Mouse (Mus musculus): ENCODE results near the gene Rif1. TPM values are rescaled to one million over a fixed set of nuclear protein-coding genes. Genes with fewer than 3 reads are reported as not detected.

Rif1 gene
- 22.5 and 28.2 TPM in 2 replicates for polyA plus RNA-seq (2011; ENCODE audit: insufficient read length, low read depth, missing spikeins)

DNA sequence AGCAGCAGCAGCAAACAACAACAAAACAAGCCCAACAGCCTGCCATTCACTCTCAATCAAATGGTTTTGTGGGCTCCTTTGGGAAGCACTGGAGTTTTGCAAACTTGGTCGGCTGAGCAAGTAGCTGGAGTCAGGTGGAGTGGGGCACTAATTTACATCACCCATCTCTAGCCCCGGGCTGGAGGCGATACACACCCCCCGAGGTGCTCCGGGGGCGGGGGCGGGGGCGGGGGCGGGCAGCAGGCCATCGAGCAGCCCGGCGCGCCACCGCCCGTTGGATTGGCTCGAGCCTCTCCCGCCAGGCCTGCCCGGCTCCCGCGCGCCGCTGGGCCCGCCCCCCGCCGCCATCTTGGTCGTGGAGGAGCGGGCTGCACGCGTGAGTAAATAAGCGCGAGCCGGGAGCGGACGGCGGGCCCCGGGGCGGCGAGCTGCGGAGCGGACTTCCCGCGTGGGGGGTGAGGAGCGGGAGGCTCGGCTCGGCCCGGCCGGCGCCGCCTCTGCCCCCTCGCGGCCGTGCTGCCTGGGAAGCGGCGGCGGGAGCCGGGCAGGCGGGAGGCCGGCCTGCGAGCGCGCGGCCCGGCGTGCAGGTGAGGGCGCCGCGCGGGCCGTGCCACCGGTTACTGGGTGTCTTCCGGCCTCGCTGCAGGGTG is at the start of gene Rif1:
Gene Rif1, plus strand, starts transcription at position 342 of the 650 bp plus-strand sequence.
- TF ChIP-seq CTCF (IDR thresholded peaks at IDR 0.05; ENCODE audit: borderline replicate concordance, insufficient read depth, low read length), result no peak
- peak; percentile 33; the same call in 1 of the 2 replicates for TF ChIP-seq POLR2A (IDR thresholded peaks at IDR 0.05; ENCODE audit: low read depth, low read length)
- no peaks in the 10 kb centered on the region for H3K4me1 ChIP-seq (ENCODE audit: control insufficient read depth, insufficient read depth, low read length)
- H3K4me3 ChIP-seq (ENCODE audit: insufficient read depth, low read length), result peak within 1 kb of the TSS; percentile 73
- no peak within 1 kb of the TSS for H3K27ac ChIP-seq (ENCODE audit: insufficient read depth, low read length)

DNA sequence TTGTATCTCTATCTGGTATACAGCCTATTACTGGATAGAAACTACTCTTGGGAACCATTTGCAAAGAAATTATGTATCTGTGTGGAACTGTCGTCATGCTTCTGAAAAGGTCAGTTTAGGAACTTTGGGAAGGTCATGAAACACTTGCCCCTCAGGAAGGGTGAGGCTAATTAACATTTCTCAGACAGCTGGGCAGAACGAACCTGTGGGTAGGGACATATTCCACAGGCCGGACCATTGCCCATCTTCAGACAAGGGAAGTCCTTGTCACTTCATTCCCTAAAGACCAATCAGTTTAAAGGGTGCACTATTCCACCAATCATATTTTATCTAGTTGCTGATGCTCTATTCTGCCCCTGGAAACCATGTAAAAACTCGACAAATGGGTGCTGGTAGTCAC is 45.6 kb upstream of the Rif1 start:
- Histone ChIP-seq H3K4me3 (ENCODE audit: insufficient read depth, low read length) (no peak overlapping the region), H3K27ac (ENCODE audit: insufficient read depth, low read length) (no peak overlapping the region), H3K4me1 (ENCODE audit: control insufficient read depth, insufficient read depth, low read length) (no peaks in the 10 kb centered on the region)
- TF ChIP-seq CTCF (IDR thresholded peaks at IDR 0.05; ENCODE audit: borderline replicate concordance, insufficient read depth, low read length) (no peak), POLR2A (IDR thresholded peaks at IDR 0.05; ENCODE audit: low read depth, low read length) (no peak)

DNA sequence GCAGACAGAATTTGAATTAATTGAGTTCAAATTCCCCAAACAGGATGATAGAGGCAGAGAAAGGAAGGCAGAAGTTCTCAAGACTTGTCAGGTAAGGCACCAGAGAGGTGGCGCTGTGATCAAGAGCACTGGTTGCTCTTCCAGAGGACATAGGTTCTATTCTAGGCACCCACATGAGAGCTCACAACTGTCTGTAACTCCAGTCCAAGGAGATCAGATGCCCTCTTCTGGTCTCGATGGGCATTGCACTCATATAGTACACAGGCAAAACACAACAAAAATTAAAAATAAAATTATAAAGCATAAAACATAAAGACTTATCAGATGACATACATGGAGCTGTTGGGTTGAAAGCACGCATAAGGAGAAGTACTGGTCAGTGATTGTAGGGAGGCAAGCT is 43.2 kb upstream of the Rif1 start:
- H3K27ac ChIP-seq (ENCODE audit: insufficient read depth, low read length), result no peak overlapping the region
- H3K4me3 ChIP-seq (ENCODE audit: insufficient read depth, low read length), result no peak overlapping the region
- TF ChIP-seq CTCF (IDR thresholded peaks at IDR 0.05; ENCODE audit: borderline replicate concordance, insufficient read depth, low read length), result no peak
- no peak for TF ChIP-seq POLR2A (IDR thresholded peaks at IDR 0.05; ENCODE audit: low read depth, low read length)
- no peaks in the 10 kb centered on the region for H3K4me1 ChIP-seq (ENCODE audit: control insufficient read depth, insufficient read depth, low read length)

DNA sequence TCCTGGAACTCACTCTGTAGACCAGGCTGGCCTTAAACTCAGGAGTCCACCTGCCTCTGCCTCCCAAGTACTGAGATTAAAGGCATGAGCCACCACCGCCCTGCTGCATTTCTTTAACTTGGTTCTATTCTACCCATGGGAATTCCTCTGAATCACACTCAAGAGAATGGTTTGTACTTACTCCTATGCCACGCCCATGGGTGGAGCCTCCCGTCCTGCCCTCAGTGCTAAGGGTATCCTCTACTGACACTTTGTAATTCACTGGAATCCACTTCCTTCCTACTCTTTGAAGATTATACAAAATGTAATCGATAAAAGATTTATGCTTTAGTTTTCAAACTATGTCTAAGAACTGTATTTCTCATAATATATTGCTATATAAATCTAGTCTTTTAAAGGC is 41.1 kb upstream of the Rif1 start:
- Histone ChIP-seq H3K4me1 (ENCODE audit: control insufficient read depth, insufficient read depth, low read length) (no peaks in the 10 kb centered on the region), H3K4me3 (ENCODE audit: insufficient read depth, low read length) (no peak overlapping the region), H3K27ac (ENCODE audit: insufficient read depth, low read length) (no peak overlapping the region)
- TF ChIP-seq POLR2A (IDR thresholded peaks at IDR 0.05; ENCODE audit: low read depth, low read length), result no peak

DNA sequence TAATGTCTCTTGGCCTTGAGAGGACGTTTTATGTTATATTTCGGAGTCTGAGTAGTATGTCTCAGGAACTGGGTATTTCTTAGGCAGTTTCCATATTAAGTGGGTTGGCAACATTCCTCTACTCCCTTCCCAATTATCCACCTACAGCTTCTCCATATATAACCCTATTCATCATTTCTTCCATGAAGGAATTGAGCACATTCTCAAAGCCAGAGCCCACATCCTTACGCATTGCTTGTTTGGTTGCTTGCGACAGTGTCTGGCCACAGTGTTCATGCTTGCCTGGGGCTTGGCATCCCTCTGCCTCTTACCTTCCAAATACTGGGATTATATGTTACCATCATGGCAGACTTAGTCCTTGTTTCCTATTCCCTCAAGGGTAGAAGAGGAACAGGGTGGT is 38.0 kb upstream of the Rif1 start:
- TF ChIP-seq CTCF (IDR thresholded peaks at IDR 0.05; ENCODE audit: borderline replicate concordance, insufficient read depth, low read length) (no peak), POLR2A (IDR thresholded peaks at IDR 0.05; ENCODE audit: low read depth, low read length) (no peak)
- peaks cover 3% of the 10 kb centered on the region for H3K4me1 ChIP-seq (ENCODE audit: control insufficient read depth, insufficient read depth, low read length)
- no peak overlapping the region for H3K4me3 ChIP-seq (ENCODE audit: insufficient read depth, low read length)
- H3K27ac ChIP-seq (ENCODE audit: insufficient read depth, low read length), result no peak overlapping the region

DNA sequence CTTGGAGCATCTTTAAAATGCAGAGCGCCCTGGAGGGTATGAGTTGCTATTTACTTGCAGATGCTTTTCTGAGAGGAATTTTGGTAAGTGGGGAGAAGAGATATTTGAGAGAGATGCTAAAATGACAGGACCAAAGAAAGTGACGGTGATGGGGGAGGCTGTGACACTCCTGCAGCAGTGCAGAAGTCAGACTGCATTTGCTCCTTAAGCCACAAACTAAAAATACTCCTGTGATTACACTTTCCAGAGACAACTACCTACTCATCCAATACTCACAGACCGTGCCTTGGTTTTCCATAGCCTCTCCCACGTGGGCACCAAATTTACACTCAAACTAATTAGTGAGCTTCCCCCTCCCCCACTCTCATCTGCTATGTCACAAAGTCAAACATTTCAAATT is 37.5 kb upstream of the Rif1 start:
- TF ChIP-seq CTCF (IDR thresholded peaks at IDR 0.05; ENCODE audit: borderline replicate concordance, insufficient read depth, low read length), result no peak
- TF ChIP-seq POLR2A (IDR thresholded peaks at IDR 0.05; ENCODE audit: low read depth, low read length), result no peak
- Histone ChIP-seq H3K4me3 (ENCODE audit: insufficient read depth, low read length) (no peak overlapping the region), H3K4me1 (ENCODE audit: control insufficient read depth, insufficient read depth, low read length) (peaks cover 3% of the 10 kb centered on the region), H3K27ac (ENCODE audit: insufficient read depth, low read length) (no peak overlapping the region)

DNA sequence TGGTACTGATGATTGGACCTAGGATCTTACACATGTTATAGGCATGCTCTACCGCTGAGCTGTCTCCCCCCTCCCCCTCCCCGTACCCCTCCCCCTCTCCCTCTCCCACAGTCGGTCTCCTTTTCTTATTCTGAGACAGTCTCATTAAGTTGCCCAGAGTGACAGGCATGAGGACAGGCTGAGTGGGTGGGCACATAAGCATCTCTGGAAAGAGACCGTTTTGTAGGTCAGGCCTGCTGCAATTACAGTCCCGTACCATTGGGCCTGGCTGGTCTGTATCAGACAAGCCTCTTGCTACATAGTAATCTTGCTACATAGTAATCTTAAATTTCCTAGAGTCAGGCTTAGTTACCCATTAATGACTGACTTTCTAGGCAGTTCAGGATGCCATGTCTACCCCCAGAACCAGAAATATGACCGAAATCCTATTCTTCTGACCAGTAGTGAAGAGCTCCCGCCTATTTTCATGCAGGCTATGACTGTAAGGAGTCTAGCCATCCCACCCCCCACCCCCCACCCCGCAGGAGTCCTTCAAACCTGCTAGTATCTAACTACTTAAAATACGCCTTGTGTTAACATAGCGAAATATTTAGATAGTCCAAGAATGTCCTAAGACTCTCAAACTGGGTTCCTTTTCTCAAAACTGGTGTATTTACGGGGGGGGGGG is 35.6 kb upstream of the Rif1 start:
- Histone ChIP-seq H3K27ac (ENCODE audit: insufficient read depth, low read length) (0 out of 2 replicates have a peak overlapping the region, but pooled peaks have one; percentile 12), H3K4me3 (ENCODE audit: insufficient read depth, low read length) (no peak overlapping the region), H3K4me1 (ENCODE audit: control insufficient read depth, insufficient read depth, low read length) (peaks cover 3% of the 10 kb centered on the region)
- no peak for TF ChIP-seq POLR2A (IDR thresholded peaks at IDR 0.05; ENCODE audit: low read depth, low read length)
- TF ChIP-seq CTCF (IDR thresholded peaks at IDR 0.05; ENCODE audit: borderline replicate concordance, insufficient read depth, low read length), result no peak

DNA sequence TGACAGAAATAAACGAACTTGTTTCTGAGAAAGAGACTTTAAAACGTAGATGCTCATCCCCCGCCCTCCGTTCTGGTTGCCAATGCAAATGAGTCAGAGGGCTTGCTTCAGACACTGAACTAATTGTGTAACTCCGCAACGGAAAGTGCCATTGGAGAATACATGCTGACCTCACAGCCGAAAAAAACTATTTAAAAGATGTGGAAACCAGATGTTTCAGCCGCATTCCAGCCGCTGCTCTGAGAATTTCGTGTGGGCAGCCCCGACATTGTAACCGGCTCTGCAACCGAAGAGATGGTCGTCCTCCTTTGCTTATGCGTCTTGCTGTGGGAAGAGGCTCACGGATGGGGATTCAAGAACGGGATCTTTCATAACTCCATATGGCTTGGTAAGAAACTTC is 34.8 kb upstream of the Rif1 start, which contains the start of gene Tnfaip6:
Gene Tnfaip6, plus strand, starts transcription at position 128 of the 400 bp plus-strand sequence.
- TF ChIP-seq CTCF (IDR thresholded peaks at IDR 0.05; ENCODE audit: borderline replicate concordance, insufficient read depth, low read length) (no peak), POLR2A (IDR thresholded peaks at IDR 0.05; ENCODE audit: low read depth, low read length) (peak; percentile 96)
- Histone ChIP-seq H3K27ac (ENCODE audit: insufficient read depth, low read length) (peak within 1 kb of the TSS; percentile 34; the same call in 1 of the 2 replicates), H3K4me3 (ENCODE audit: insufficient read depth, low read length) (peak within 1 kb of the TSS; percentile 56), H3K4me1 (ENCODE audit: control insufficient read depth, insufficient read depth, low read length) (peaks cover 3% of the 10 kb centered on the region)

DNA sequence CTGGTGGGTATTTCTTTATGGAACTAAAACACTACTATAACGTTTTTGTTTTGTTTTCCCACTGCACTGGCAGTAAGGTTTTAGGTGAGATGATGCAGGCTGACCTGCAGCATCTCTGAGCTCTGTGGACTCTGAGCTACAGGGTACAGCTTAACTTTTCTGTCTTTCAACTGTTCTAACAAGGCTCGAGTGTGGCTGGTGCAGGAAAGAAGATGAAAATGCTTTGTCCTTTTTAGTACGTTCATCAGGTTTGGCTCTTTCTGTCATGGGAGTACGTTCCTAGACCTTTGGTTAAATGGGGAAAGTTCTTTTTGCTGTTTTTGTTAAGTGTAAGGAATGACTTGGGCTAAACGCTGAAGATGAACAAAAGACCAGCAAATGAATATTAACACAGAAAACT is 34.1 kb upstream of the Rif1 start:
- TF ChIP-seq CTCF (IDR thresholded peaks at IDR 0.05; ENCODE audit: borderline replicate concordance, insufficient read depth, low read length) (no peak), POLR2A (IDR thresholded peaks at IDR 0.05; ENCODE audit: low read depth, low read length) (no peak)
- H3K4me1 ChIP-seq (ENCODE audit: control insufficient read depth, insufficient read depth, low read length), result peaks cover 3% of the 10 kb centered on the region
- H3K27ac ChIP-seq (ENCODE audit: insufficient read depth, low read length), result no peak overlapping the region
- peak overlapping the region; percentile 46 for H3K4me3 ChIP-seq (ENCODE audit: insufficient read depth, low read length)
